Mouse (Mus musculus): ENCODE data around the gene Chid1. TPM values are rescaled to one million over a fixed set of nuclear protein-coding genes. Genes with fewer than 3 reads are reported as not detected.

Chid1 gene
- total RNA-seq, 2 experiments from 2014 or later, result 72.0 to 73.5 TPM

- DNase-seq (ENCODE audit: low spot score in 2 of 2), result peak; percentile 62 to 65
- intact Hi-C loops (cut with DNase I), result no loop called here
Observed at GRCm38 (mm10) chr7:141468522-141469211, 71.0 kb downstream of the Chid1 start.

GRCm38 (mm10) chr7:141468164-141468521 is 71.5 kb downstream of the Chid1 start:
- DNase-seq (ENCODE audit: low spot score in 2 of 2), result no peak
- intact Hi-C loops (cut with DNase I), result no loop called here

GRCm38 (mm10) chr7:141467230-141468030 is 72.2 kb downstream of the Chid1 start, which contains the start of gene Cd151:
Gene Cd151, plus strand, starts transcription at chr7:141467392.
- intact Hi-C loops (cut with DNase I), result no loop called here
- peak; percentile 59 to 60 for DNase-seq (ENCODE audit: low spot score in 2 of 2)

DNA sequence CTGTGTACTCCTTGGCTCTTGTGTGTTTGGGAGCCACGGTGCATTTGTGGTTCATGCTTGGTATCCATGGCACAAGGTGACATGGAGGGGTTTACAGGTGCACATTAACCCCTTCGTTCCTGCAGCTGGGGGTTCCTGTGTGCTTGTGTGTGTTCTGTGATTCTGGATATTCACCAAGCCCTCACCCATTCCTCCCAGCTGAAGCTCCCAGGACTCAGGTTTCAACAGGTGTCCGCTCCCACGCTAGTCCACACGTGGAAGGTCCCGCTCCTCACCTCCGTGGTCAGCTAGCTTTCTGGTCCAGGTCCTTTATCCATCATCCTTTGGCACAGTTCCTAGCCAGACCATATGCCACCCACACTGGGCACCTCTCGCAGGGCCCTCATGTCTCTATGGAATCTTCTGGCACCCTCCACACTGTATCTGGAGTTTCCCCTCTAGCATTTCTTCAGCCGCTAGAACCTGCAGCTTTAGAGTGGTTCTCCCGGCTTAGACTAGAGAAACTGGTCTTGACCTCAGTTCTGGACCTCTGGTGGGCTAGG is 73.0 kb downstream of the Chid1 start:
- intact Hi-C loops (cut with DNase I), result no loop called here
- DNase-seq (ENCODE audit: low spot score in 2 of 2), result no peak

DNA sequence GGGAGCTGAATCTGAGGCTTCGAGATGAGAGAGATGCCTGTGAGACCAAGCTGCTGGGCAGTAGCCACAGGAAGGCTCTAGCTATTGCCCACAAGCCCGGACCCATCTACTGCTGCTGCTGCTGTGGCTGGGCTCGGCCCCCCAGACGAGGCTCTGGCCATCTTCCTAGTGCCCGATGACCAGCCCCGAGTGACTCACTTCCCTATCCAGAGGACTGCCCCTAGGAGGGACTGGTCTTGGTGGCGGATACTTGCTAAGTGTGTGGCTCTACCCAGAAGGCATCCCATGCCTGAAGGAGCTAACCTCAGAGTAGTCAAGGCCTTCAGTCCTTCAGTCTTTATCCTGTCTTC is 73.6 kb downstream of the Chid1 start:
- DNase-seq (ENCODE audit: low spot score in 2 of 2), result no peak
- intact Hi-C loops (cut with DNase I), result no loop called here

- no peak for DNase-seq (ENCODE audit: low spot score in 2 of 2)
- intact Hi-C loops (cut with DNase I), result no loop called here
Observed at GRCm38 (mm10) chr7:141465388-141466044, 74.1 kb downstream of the Chid1 start.

DNA sequence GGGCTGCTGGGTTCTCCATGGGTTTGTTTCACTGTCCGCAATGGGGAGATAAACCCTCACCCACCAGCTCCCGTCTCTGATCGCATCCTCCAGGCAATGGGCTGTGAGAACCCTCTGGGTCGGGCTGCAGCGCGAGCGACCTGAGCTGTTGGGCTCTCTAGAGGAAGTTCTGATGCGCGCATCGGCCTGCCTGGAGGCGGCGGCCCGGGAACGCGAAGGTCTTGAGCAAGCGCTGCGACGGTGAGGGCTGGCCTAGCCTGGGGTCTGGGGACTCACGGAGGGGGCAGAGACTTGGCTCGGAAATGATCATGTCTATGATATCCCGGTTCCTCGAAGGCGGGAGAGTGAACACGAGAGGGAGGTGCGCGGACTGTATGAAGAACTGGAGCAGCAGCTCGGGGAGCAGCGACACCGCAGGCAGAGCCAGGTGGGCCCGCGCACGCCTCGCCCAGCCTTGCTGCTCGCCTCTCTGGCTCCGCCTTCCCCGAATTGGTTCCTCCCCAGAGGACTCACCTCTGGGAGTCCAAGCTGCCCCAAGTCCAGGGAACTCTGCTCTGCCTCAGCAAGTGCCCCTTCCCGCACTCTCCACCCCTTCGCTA is 75.0 kb downstream of the Chid1 start:
- no peak for DNase-seq (ENCODE audit: low spot score in 2 of 2)
- intact Hi-C loops (cut with DNase I), result no loop called here

DNA sequence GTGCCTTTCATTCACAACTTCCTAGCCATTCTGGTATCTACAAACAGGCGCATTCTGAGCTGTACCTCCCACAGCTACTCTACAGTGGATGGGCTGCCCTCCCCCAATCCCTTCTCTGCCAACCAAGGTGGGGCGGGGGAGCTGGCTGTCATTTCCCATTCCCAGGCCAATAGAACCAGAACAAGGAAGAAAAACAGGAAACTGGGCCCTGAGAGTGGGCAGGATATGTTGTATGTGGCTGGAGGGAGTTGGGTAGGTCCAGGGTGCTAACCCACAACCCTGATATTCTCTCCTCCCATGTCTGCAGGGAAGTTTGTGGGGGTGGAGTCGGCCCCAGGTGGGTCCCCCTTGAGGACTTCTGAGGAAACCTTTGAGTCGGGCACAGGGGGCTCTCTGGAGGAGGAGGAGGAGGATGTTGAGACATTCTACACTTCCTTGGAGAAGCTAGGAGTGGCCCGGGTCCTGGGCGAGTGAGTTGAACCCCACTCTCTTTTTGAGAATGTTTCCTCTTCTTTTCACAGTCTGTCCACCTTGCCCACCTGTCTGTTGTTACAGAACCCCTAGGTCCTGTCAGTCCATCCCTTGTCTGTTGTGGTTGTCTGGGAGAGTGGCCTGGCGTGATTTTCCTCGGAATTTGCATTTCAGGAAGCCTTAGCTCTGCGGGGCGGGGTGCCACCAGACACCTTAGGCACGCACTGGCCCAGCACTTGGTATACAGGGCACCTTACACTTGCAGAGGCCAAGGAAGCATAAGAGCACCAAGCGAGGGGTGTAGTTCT is 75.6 kb downstream of the Chid1 start:
- intact Hi-C loops (cut with DNase I), result no loop called here
- DNase-seq (ENCODE audit: low spot score in 2 of 2), result no peak

- no peak for DNase-seq (ENCODE audit: low spot score in 2 of 2)
- intact Hi-C loops (cut with DNase I), result no loop called here
Observed at GRCm38 (mm10) chr7:141462333-141462821, 77.3 kb downstream of the Chid1 start.

DNA sequence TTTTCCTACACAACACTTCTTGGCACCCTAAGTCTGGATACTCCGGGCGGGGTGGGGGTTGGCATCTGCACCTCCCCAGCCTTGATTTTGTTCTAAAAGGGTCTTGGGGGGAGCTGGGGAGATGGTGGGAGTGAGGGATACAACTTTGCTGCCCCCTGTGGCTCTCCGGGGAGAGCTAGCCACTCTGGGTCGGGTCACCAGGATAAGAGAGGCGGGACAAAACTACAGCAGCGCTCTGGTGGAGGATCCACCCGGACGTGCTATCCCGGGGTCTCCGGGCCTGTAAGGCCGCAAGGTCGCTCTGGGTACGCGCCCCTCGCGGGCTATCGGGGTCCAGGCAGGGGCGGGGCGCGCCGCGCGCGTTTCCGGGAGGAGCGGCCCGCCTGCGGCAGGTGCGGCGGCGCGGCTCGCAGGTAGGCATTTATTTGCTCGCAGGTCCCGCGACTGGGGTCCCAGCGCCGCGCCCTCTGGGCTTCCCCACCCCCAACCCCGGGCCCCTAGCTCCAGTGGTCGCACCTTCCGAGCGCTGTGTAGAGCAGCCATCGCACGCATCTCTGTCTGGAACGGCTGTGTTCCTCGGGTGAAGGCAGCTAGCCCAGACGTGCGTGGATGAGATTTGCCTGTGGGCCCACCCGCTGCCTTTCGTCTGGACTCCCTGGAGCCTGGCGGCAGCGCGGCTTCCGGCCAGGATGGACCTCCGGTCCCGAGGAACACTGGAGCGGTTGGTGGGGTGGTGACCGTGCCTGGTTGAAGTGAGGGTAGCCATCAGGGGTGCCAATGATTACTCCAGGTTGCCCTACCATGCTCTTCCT is 77.9 kb downstream of the Chid1 start:
- DNase-seq (ENCODE audit: low spot score in 2 of 2), result no peak
- intact Hi-C loops (cut with DNase I), result no loop called here

GRCm38 (mm10) chr7:141460391-141461113 is 79.1 kb downstream of the Chid1 start, which contains the start of gene Cracr2b:
Gene Cracr2b, plus strand, starts transcription at chr7:141461094.
- DNase-seq (ENCODE audit: low spot score in 2 of 2), result no peak
- intact Hi-C loops (cut with DNase I), result no loop called here

- intact Hi-C loops (cut with DNase I), result no loop called here
- DNase-seq (ENCODE audit: low spot score in 2 of 2), result no peak
Observed at GRCm38 (mm10) chr7:141460001-141460390, 79.7 kb downstream of the Chid1 start.

- DNase-seq (ENCODE audit: low spot score in 2 of 2), result no peak
- intact Hi-C loops (cut with DNase I), result no loop called here
Observed at GRCm38 (mm10) chr7:141459301-141459711, 80.4 kb downstream of the Chid1 start.

- intact Hi-C loops (cut with DNase I), result no loop called here
Observed at GRCm38 (mm10) chr7:141458661-141459060, 81.0 kb downstream of the Chid1 start.

GRCm38 (mm10) chr7:141457986-141458660 is 81.5 kb downstream of the Chid1 start:
- intact Hi-C loops (cut with DNase I), result no loop called here
- no peak for DNase-seq (ENCODE audit: low spot score in 2 of 2)

More at GRCm38 (mm10) chr7:141458661-141459060, 81.0 kb downstream of the Chid1 start:
- DNase-seq (ENCODE audit: low spot score in 2 of 2), result no peak

DNA sequence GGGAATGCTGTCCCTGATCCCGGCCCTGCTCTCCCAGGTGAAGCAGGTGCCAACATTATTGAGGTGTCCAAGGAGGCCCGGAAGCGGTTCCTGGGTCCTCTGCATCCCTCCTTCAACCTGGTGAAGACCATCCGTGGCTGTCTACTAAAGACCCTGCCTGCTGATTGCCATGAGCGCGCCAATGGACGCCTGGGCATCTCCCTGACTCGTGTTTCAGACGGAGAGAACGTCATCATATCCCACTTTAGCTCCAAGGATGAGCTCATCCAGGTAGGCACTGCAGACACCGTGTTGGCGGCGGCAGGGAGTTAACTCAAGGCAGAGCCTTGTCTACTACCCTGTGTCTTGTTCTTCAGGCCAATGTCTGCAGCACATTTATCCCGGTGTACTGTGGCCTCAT is 82.4 kb downstream of the Chid1 start:
- DNase-seq (ENCODE audit: low spot score in 2 of 2), result no peak
- intact Hi-C loops (cut with DNase I), result no loop called here

DNA sequence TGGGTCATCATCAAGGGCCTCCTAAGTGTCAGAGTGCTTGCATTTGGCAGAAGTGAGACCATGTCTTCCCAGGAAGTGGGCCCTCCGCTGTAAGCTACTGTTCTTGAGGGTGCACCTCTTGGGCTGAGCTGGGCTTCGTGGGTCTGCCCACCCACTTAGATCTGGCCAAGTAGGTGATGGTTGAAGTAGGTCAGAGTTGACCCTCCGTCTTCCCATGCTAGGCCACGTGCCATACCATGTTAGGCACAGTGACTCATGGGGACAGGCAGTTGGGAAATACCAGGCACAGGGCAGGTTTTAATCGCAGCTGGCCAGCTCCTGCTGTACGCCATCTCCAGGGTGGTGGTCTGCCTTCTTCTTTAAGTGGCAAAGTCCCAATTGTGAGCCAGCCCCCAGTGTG is 82.9 kb downstream of the Chid1 start:
- DNase-seq (ENCODE audit: low spot score in 2 of 2), result no peak
- intact Hi-C loops (cut with DNase I), result no loop called here
